In the genomic region with DNA sequence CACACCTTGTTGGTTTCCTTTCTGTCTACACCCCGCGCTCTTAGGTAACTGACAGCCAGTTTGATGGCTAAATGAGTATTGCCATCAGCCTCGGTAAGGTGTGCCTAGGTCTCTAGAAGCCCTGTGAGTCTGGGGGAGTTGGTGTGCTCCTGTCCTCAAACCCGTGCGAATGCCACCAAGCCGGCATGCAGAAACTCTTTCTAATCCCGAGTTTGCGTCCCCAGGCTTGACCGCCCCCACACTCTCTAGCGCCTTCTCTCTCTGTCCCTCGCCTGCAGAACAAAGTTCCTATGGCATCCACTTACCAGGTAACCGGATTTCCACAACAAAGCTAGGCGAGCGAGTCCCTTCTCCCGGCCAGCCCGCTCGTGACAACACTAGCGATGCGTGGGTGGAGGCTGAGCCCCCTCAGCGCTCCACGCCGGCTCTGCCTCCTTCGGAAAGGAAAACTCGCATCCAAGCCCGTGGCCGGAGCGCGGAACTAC, we compare ENCODE assay signal across 9 mouse cellular contexts. TPM values are rescaled to one million over a fixed set of nuclear protein-coding genes. Genes with fewer than 3 reads are reported as not detected.
DNase-seq lines count a peak whose midpoint lies in the region; ATAC-seq and TF ChIP-seq lines count a peak whose summit lies in the region.
"Had no signal": no experiment of that assay in that cellular context is flagged by ENCODE, and none has a peak within 500 bp of the region (broad histone marks: within the 10 kb centered on the region; RNA-seq: fewer than 3 reads in every experiment).

No protein-coding gene starts in this region.

- peak in 1 of 2 experiments; percentile 6 for DNase-seq in heart, adult 2 months
- DNase-seq in heart, adult 8-10 months (ENCODE audit: low spot score): no peak
- peak; percentile 13 to 25 for DNase-seq in B cell, adult 2 months
- no peak for DNase-seq in embryonic facial prominence, embryonic 14.5 days (ENCODE audit: low spot score)
- peak; percentile 27 to 53 for DNase-seq in kidney, postnatal 25 days
- DNase-seq in spleen, postnatal 14 days (ENCODE audit: low spot score in 2 of 2): no peak
- DNase-seq in urinary bladder, postnatal 14 days (ENCODE audit: low spot score): no peak

- H3K4me3 ChIP-seq in heart, adult 2 months: peak overlapping the region; percentile 59
- H3K4me3 ChIP-seq in embryonic facial prominence, embryonic 14.5 days (ENCODE audit: low read depth, low read length): peak overlapping the region; percentile 72
- H3K4me3 ChIP-seq in myocyte: peak overlapping the region; percentile 57

- no peaks in the 10 kb centered on the region; the same call in none of the 2 replicates for H3K4me1 ChIP-seq in heart, adult 2 months (ENCODE audit: control insufficient read depth, insufficient read depth, low read length)
- peaks cover 14% of the 10 kb centered on the region for H3K4me1 ChIP-seq in embryonic facial prominence, embryonic 14.5 days (ENCODE audit: control insufficient read depth, insufficient read depth, low read length)

- H3K9ac ChIP-seq in heart, adult 2 months (ENCODE audit: low read depth, low read length): peak overlapping the region; percentile 76
- H3K9ac ChIP-seq in embryonic facial prominence, embryonic 14.5 days (ENCODE audit: low read depth, low read length): peak overlapping the region; percentile 74

- ATAC-seq in embryonic facial prominence, embryonic 14.5 days (ENCODE audit: low read depth): no peak

- TF ChIP-seq CTCF in heart, adult 2 months (IDR thresholded peaks at IDR 0.05): no peak

- no peaks in the 10 kb centered on the region for H3K36me3 ChIP-seq in heart, adult 2 months (ENCODE audit: control insufficient read depth, insufficient read depth, low read length)
- no peaks in the 10 kb centered on the region for H3K36me3 ChIP-seq in embryonic facial prominence, embryonic 14.5 days (ENCODE audit: control insufficient read depth, insufficient read depth, low read length)
- H3K36me3 ChIP-seq in myocyte (ENCODE audit: control insufficient read depth, insufficient read depth): no peaks in the 10 kb centered on the region

- under 1% methylated on average over 28 of the region's 28 CpGs for WGBS in heart, adult 2 months
- WGBS in embryonic facial prominence, embryonic 14.5 days: 1% methylated on average over 25 of the region's 28 CpGs

- TF ChIP-seq EP300 in heart, adult 2 months (IDR thresholded peaks at IDR 0.05; ENCODE audit: insufficient read depth, low read depth, low read length): no peak

- peaks cover 4% of the 10 kb centered on the region; the same call in 1 of the 2 replicates for H3K27me3 ChIP-seq in heart, adult 2 months (ENCODE audit: control insufficient read depth, insufficient read depth, low read length)
- peaks cover 13% of the 10 kb centered on the region for H3K27me3 ChIP-seq in embryonic facial prominence, embryonic 14.5 days (replicated peaks; ENCODE audit: control insufficient read depth, insufficient read depth, low read length)
- no peaks in the 10 kb centered on the region for H3K27me3 ChIP-seq in myocyte (ENCODE audit: control insufficient read depth, insufficient read depth, insufficient read length)

- peak overlapping the region; percentile 26; the same call in 1 of the 2 replicates for H3K27ac ChIP-seq in heart, adult 2 months
- peak overlapping the region; percentile 54; the same call in 1 of the 2 replicates for H3K27ac ChIP-seq in embryonic facial prominence, embryonic 14.5 days (replicated peaks; ENCODE audit: low read depth, low read length)

- TF ChIP-seq POLR2A in heart, adult 2 months (IDR thresholded peaks at IDR 0.05; ENCODE audit: insufficient read depth, low read depth, low read length): no peak
- TF ChIP-seq POLR2A in myocyte (IDR thresholded peaks at IDR 0.05; ENCODE audit: insufficient read length, low read depth): no peak

- intact Hi-C loops in heart, adult 2 months (cut with DNase I): no loop called here

- peak overlapping the region; percentile 39 for H3ac ChIP-seq in myocyte (ENCODE audit: control insufficient read depth, insufficient read length)

- H3K4me2 ChIP-seq in embryonic facial prominence, embryonic 14.5 days (ENCODE audit: low read depth, low read length): peak overlapping the region; percentile 99
- H3K4me2 ChIP-seq in myocyte (ENCODE audit: low read depth): peak overlapping the region; percentile 99

- no peaks in the 10 kb centered on the region for H3K79me2 ChIP-seq in heart, adult 2 months (replicated peaks; ENCODE audit: control insufficient read depth, insufficient read depth, low read length)
- no peaks in the 10 kb centered on the region for H3K79me2 ChIP-seq in myocyte (ENCODE audit: control insufficient read depth, insufficient read depth)

- H3K9me3 ChIP-seq in embryonic facial prominence, embryonic 14.5 days (ENCODE audit: control insufficient read depth, low read length): no peaks in the 10 kb centered on the region

TF ChIP-seq in myocyte, 11 proteins besides CTCF, POLR2A, EP300 and RAD21:
- TF ChIP-seq E2F4 (IDR thresholded peaks at IDR 0.05; ENCODE audit: insufficient read depth) (no peak), MYOD1 (IDR thresholded peaks at IDR 0.05; ENCODE audit: control insufficient read depth in 1 of 3, insufficient read length in 2 of 3, low read depth in 2 of 3) (peak in 1 of 3 experiments; percentile 8), MYOG (IDR thresholded peaks at IDR 0.05; ENCODE audit: control insufficient read depth in 1 of 3, insufficient read depth in 1 of 3, insufficient read length in 2 of 3, low read depth in 2 of 3) (no peak), SRF (IDR thresholded peaks at IDR 0.05; ENCODE audit: control insufficient read depth, insufficient read length, low read depth) (no peak), REST (IDR thresholded peaks at IDR 0.05; ENCODE audit: insufficient read depth, insufficient read length) (no peak), TCF12 (IDR thresholded peaks at IDR 0.05; ENCODE audit: insufficient read depth, poor library complexity, severe bottlenecking) (no peak), POLR2AphosphoS2 (IDR thresholded peaks at IDR 0.05; ENCODE audit: insufficient read length, low read depth) (no peak)

RNA-seq across cellular contexts. Expression of a gene that starts 0.5 kb away (rescaled TPM):
- 1 to 10 TPM; 1.1 to 1.3 TPM for total RNA-seq in heart, adult 2 months (2021)
- 0.50 and 0.55 TPM in 2 replicates for polyA plus RNA-seq in heart, adult 2 months (2012; rRNA removed)
- total RNA-seq in heart, adult 8-10 months (2022): 1 to 10 TPM in 3 of 4 experiments, under 1 TPM in 1; 0.98 to 1.7 (median 1.5) TPM
- 3.8 and 6.0 TPM in 2 replicates for polyA plus RNA-seq in embryonic facial prominence, embryonic 14.5 days (2014; fragmentation: Nextera tagmentation; extraction: Ambion mirVana)
- 0.79 TPM for polyA plus RNA-seq in myocyte (2012; fragmentation: generic; extraction: Trizol)
- total RNA-seq: MEL had no signal

Comparison
In these comparisons a context has a peak if more than half of its experiments do, and no peak if none do; other contexts are left out.
1. DNase-seq: peak in B cell, adult 2 months (2 of 2) and kidney, postnatal 25 days (2 of 2); none in heart, adult 8-10 months (single experiment), embryonic facial prominence, embryonic 14.5 days (single experiment), spleen, postnatal 14 days (0 of 2) and urinary bladder, postnatal 14 days (single experiment).
2. Peak in every context shown above with its lines, with median percentiles within 50 percentile points of each other: H3K4me3 ChIP-seq.